Mouse (Mus musculus) liver, embryonic 14.5 days (tissue): ENCODE results near the gene Wfikkn1.

ENCODE experiments used
- CTCF ChIP-seq: IDR thresholded peaks from 2 replicates; pipeline ENCODE4 v1.5.1; 2016; ENCODE audit warnings: antibody characterized with exemption, low read depth, control low read depth
- EP300 ChIP-seq: IDR thresholded peaks from 2 replicates; pipeline ENCODE4 v1.6.1; 2016; ENCODE audit warnings: antibody characterized with exemption, low read depth

DNA sequence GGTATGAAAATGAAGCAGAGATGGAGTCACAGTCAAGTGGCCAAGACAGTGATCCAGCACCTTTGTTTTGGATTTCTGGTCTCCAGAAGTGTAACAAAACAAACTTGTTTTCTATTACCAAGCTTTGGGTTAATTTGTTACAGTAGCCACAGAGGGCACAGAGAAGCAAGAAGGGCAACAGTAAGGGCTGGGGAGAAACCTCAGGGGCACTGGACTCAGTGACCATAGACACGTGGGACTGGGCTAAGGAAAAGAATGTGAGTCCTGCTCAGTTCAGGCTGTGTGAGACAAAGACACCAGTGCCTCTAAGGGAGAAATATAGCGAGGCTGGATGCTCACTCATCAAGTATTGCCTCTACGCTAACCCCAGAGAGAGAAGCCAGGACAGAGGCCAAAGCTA is 8.0 kb downstream of the Wfikkn1 start:
- TF ChIP-seq EP300 (no peak), CTCF (no peak)
